Mouse (Mus musculus) E14TG2a.4 (cell line): ENCODE measurements around the gene Eml2.

Source experiments
- CTCF ChIP-seq: conservative IDR thresholded peaks from 2 replicates; pipeline ENCODE4 v1.5.1; 2014; ENCODE audit warnings: low read length
- NANOG ChIP-seq: IDR thresholded peaks from 2 replicates; pipeline ENCODE4 v1.6.1; 2014; ENCODE audit warnings: borderline replicate concordance, low read length, mixed read lengths
- POU5F1 ChIP-seq: IDR thresholded peaks from 2 replicates; pipeline ENCODE4 v1.6.1; 2014; ENCODE audit warnings: low read length, borderline replicate concordance

DNA sequence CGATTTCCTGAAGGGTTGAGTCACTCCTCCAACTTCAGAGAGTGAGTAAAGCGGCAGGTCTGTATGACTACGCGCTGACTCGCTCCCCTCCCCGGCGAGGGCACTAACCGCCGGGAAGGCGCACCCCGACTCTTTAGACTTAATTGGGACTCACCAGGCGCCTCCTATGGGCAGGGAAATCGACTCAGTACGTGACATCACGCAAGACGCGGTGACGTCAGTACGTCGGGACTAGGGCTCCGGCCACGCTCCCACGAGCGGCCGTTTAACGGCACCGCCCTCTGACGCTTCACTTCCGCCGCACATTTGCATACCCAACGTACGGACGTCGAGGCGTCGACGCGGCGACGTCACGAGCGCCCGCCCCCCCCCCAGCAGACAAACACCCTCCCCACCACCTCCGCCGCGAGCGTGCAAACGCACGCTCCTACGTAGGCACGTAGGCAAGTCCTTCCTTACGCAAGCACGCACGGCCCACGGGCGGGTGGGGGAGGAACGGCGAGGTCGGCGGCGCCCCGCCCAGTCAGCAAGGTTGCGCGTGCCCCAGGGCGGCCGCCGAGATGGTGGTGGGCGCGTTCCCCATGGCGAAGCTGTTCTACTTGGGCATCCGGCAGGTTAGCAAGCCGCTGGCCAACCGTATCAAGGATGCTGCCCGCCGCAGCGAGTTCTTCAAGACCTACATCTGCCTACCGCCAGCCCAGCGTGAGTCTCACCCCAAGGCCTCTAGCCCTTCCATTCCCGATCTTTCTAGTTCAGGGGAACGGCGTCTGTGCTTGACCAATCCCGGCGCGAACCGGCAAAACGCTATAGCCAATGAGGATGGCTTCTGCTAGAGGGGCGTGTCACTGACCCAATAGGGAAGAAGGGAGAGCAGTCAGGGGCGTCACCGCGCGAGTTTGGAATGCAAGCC lies 51.9 kb downstream of the Eml2 start, which contains the start of gene Opa3:
- TF ChIP-seq CTCF (no peak), NANOG (no peak), POU5F1 (no peak)
